Mouse (Mus musculus) MEL-GATA-1-ER (cell line): ENCODE measurements around the gene Tbl1x.

ENCODE experiments used
- DNase-seq: peaks from one replicate; pipeline ENCODE4 v3.0.0-alpha.2; 2012; ENCODE audit warnings: low read depth; ENCODE audit errors: extremely low read depth

The Tbl1x gene

DNA sequence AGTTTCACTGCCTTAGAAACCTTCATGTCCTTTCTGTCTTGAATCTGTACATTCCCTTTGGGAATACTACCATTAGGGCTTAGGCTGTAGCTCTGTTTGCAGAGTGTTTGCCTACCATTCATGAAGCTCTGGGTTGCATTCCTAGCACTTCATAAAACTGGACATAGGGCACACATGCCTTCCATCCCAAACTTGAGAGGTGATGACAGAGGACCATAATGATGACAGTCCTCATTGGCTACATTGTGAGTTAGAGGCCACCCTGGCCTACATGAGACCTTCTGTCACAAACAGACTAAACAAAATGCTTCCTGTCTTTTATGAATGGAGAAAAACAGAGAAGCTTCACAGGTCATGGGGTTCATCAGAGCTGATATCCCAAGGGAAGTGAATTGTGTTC lies 33.2 kb downstream of the Tbl1x start:
- DNase-seq: no peak

- no peak for DNase-seq
Measured at GRCm38 (mm10) chrX:77544550-77544949, 33.7 kb downstream of the Tbl1x start.

- no peak for DNase-seq
Measured at GRCm38 (mm10) chrX:77545362-77546078, 34.7 kb downstream of the Tbl1x start.

GRCm38 (mm10) chrX:77546448-77546847 lies 35.6 kb downstream of the Tbl1x start:
- no peak for DNase-seq

GRCm38 (mm10) chrX:77548951-77549350 lies 38.1 kb downstream of the Tbl1x start:
- DNase-seq: no peak

DNA sequence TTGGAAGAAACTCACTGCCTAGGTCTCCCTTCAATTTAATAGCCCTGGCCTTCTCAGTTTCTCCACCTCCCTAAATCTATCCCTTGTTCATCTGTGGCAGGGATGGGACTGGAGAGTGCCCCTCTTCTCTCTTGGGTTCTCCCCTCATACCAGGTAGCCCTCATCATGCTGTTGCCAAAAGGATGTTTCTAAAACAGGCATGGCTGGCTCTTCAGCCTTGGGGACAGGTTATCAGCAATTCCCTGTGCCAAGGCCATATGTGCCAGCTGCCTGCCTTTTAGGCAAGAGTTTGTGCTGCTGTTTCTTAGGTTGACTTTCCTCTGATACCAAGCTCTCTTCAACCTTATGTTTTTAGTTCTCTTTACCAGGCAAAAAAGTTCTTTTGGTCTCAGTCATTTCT lies 39.6 kb downstream of the Tbl1x start:
- no peak for DNase-seq

DNA sequence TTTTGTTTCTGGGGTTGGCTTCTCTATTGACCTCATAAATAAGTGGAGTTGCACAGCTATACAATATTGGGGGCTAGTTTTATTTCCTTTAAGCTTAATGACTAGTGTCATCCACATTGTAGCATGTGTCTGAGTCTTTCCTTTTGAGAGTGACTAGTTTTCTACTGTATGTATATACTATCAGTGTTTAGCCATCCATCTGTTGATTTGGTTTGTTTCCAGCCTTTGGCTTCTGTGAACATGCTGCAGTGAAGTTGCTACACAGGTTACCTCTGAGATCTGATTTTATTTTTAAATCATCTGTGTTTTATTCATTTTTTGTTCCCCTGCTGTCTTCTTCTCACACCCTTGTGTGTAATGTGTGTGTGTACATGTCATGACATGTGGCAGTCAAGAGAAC lies 40.5 kb downstream of the Tbl1x start:
- DNase-seq: no peak

DNA sequence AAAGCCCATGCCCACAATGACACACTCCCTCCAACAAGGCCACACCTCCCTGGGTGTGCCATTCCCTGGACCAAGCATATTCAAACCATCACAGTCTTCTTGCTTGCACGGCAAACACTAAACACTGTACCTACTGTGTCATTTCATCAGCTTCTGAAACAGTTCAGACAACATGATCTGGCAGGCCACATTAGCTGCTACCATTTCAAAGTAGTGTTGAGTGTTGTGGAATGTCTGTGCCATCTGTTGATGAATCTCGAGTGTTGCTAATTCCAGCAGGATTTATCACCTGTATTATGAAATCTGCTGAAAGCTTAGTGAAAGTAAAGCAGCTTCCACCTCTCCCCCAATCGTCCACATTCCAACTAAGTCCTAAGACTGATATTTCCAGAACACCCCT lies 41.3 kb downstream of the Tbl1x start:
- DNase-seq: no peak

GRCm38 (mm10) chrX:77555985-77556384 lies 45.2 kb downstream of the Tbl1x start:
- DNase-seq: no peak

- DNase-seq: no peak
Measured at GRCm38 (mm10) chrX:77559199-77559881, 48.5 kb downstream of the Tbl1x start.

GRCm38 (mm10) chrX:77563616-77564015 lies 52.8 kb downstream of the Tbl1x start:
- no peak for DNase-seq

GRCm38 (mm10) chrX:77566739-77567138 lies 55.9 kb downstream of the Tbl1x start:
- no peak for DNase-seq

DNA sequence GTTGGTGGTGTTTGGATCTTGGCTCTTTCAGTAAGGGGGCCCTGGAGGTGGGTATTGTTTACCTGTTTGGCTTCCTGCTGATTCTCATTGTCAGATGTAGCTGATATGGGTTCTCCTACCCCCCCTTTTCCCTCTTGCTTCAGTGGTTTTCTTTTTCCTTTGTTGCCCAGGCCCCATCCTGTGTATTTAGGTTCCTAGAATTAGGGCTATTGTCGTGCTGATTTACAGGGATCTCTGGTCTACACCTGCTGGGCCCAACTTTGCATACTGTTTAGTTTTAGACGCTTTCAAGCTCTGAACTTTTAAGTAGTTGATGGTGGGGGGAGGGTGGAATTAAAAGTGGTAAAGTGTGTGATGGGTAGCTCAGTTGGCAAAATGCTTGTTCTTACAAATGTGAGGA lies 57.2 kb downstream of the Tbl1x start:
- no peak for DNase-seq

DNA sequence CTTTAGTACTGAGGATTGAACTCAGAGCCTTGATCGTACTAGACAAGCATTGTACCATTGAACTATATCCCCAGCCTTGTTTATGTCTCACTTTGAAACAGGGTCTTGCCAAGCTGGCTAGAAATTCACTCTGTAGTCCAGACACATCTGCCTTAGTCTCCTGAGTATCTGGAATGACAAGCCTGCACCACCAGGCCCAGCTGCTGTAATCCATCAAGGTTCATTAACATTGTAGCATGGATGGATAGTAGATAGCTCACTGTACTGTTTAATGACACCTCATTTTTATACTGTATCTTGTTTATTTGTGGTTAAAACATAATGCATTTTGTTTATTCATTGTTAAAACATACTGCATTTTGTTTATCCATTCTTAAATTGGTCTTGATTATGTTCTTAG lies 62.9 kb downstream of the Tbl1x start:
- DNase-seq: no peak

- DNase-seq: no peak
Measured at GRCm38 (mm10) chrX:77577108-77577507, 66.3 kb downstream of the Tbl1x start.

- DNase-seq: peak; percentile 36
Measured at GRCm38 (mm10) chrX:77578172-77578571, 67.4 kb downstream of the Tbl1x start.

DNA sequence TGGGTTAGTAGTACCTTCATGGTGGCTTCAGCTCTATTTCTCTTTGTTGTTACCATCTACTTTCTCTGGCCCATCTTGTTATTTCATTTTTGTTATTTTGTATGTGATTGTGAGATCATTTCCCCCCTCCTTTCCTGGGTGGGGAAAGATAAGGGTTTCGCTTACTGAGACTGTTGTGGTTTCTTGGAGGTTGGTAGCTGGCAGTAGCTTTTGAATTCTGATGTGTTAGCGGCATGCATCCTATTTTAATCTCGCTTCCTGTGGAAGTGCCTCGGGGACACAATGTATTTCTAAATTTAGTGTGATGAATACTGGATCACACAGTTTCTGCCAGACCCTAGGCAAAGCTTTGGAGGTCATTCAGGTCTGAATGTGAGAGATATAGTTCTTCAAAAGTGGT lies 69.2 kb downstream of the Tbl1x start:
- DNase-seq: peak; percentile 49

DNA sequence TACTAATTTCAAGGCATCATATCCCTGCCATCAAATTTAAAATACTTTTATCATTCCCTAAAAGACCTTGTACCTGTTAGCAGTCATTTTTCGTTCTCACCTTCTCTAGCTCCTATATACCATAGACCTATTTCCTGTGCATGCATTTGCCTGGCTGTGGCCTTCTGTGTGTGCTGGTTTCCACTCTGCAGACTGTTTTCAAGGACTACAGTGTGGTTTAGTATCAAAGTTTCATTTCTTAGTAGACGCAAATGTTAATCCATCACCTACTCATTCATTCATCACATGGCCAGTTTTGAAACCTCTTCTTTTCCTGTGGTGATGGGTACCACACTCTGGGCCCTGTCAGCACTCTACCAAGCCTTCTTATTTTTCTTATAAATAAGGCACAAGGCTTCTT lies 75.2 kb downstream of the Tbl1x start:
- no peak for DNase-seq

- DNase-seq: no peak
Measured at GRCm38 (mm10) chrX:77594670-77595224, 83.9 kb downstream of the Tbl1x start.

- DNase-seq: no peak
Measured at GRCm38 (mm10) chrX:77597674-77598073, 86.9 kb downstream of the Tbl1x start.

- no peak for DNase-seq
Measured at GRCm38 (mm10) chrX:77598736-77599135, 87.9 kb downstream of the Tbl1x start.

DNA sequence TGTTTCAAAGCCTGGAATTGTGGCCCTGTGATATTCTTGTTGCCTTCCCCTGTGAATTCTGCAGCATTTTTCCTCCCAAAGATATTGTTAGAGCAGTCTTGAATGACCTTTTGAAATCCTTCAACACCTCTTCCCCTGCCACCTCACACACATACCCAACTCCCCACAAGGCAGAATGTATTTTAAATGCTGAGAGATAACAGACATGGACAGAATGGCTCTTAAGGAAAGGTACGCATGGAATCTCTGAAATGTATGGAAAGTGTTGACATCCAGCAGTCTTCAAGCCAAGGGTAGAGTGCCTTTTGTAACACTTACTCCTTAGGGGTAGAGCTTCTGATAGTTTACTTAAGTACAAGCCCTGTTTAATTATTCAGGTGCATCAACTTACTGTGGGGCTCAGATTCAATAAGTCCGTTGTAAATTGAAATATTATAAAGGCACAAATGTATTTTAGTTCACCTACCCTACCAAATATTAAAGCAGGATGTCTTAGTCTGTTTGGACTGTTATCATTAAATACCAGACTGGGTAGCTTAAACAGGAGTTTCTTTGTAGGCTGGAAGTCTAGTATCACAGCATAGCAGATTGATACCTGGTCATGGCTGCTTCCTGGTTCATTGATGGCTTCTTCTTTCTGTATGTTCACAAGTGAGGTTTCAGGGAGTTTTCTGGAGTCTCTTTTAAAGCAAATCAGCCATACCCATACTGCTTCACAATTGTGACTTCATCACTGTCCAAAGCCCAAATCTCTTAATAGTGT lies 92.9 kb downstream of the Tbl1x start:
- no peak for DNase-seq
